Mouse (Mus musculus): Measurements from ENCODE around the gene Celf1. TPM values are rescaled to one million over a fixed set of nuclear protein-coding genes. Genes with fewer than 3 reads are reported as not detected.

The Celf1 gene
- polyA plus RNA-seq, 1 experiment, result 182 TPM

GRCm38 (mm10) chr2:90963304-90963703, 23.1 kb downstream of the Celf1 start:
- Histone ChIP-seq H3K27ac (ENCODE audit: insufficient read depth, low read length) (no peak overlapping the region), H3K4me3 (ENCODE audit: low read depth, low read length) (no peak overlapping the region), H3K4me1 (ENCODE audit: control insufficient read depth, insufficient read depth, low read length) (no peaks in the 10 kb centered on the region), H3K9me3 (replicated peaks; ENCODE audit: control insufficient read depth, insufficient read depth, low read length, poor library complexity, severe bottlenecking) (no peaks in the 10 kb centered on the region), H3K27me3 (ENCODE audit: control insufficient read depth, insufficient read depth, low read length, poor library complexity, severe bottlenecking) (no peaks in the 10 kb centered on the region), H3K36me3 (ENCODE audit: control insufficient read depth, insufficient read depth, low read length, poor library complexity, severe bottlenecking) (no peaks in the 10 kb centered on the region; the same call in 1 of the 2 replicates), H3K9ac (ENCODE audit: low read depth, poor library complexity, severe bottlenecking) (no peak overlapping the region)
- TF ChIP-seq POLR2A (IDR thresholded peaks at IDR 0.05; ENCODE audit: insufficient read depth, low read length), result no peak
- no peak for TF ChIP-seq EP300 (IDR thresholded peaks at IDR 0.05; ENCODE audit: insufficient read depth, low read depth, low read length)
- TF ChIP-seq CTCF (IDR thresholded peaks at IDR 0.05; ENCODE audit: low read depth, low read length), result no peak

DNA sequence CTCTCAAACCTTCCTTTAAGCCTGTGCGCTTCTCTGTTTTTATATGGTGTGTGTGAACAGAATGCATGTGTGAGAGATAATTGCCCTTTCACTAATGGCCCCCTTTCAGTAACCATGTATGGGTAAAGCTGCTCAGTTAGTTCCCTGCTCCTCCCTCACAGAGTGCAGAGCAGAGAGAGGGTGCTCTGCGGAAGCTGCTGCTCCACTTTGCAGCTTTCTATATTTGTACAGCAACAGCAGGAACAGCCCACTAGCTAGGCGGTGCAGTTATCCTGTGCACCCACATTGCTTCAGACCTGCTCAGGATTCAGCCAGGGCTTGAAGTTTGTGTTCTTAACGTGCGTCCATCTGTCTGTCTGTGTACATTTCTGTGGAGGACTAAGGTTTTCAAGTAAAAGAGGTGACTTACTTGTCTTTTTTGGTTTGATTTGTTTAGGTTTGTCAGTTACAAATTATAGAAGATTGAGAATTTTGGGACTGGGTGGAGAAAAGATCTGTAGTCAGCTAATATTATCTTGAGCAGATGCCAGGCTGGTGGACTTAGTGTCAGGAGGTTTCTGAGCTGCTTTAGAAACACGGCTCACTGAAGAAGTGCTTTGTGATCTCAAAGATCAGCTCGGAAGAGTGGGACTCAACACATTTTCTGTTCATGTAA, 24.8 kb downstream of the Celf1 start:
- no peaks in the 10 kb centered on the region; the same call in 1 of the 2 replicates for H3K36me3 ChIP-seq (ENCODE audit: control insufficient read depth, insufficient read depth, low read length, poor library complexity, severe bottlenecking)
- no peak overlapping the region for H3K27ac ChIP-seq (ENCODE audit: insufficient read depth, low read length)
- H3K4me1 ChIP-seq (ENCODE audit: control insufficient read depth, insufficient read depth, low read length), result no peaks in the 10 kb centered on the region
- no peak overlapping the region for H3K4me3 ChIP-seq (ENCODE audit: low read depth, low read length)
- no peaks in the 10 kb centered on the region for H3K9me3 ChIP-seq (replicated peaks; ENCODE audit: control insufficient read depth, insufficient read depth, low read length, poor library complexity, severe bottlenecking)
- TF ChIP-seq POLR2A (IDR thresholded peaks at IDR 0.05; ENCODE audit: insufficient read depth, low read length) (no peak), CTCF (IDR thresholded peaks at IDR 0.05; ENCODE audit: low read depth, low read length) (no peak), EP300 (IDR thresholded peaks at IDR 0.05; ENCODE audit: insufficient read depth, low read depth, low read length) (no peak)
- H3K27me3 ChIP-seq (ENCODE audit: control insufficient read depth, insufficient read depth, low read length, poor library complexity, severe bottlenecking), result no peaks in the 10 kb centered on the region
- no peak overlapping the region for H3K9ac ChIP-seq (ENCODE audit: low read depth, poor library complexity, severe bottlenecking)

DNA sequence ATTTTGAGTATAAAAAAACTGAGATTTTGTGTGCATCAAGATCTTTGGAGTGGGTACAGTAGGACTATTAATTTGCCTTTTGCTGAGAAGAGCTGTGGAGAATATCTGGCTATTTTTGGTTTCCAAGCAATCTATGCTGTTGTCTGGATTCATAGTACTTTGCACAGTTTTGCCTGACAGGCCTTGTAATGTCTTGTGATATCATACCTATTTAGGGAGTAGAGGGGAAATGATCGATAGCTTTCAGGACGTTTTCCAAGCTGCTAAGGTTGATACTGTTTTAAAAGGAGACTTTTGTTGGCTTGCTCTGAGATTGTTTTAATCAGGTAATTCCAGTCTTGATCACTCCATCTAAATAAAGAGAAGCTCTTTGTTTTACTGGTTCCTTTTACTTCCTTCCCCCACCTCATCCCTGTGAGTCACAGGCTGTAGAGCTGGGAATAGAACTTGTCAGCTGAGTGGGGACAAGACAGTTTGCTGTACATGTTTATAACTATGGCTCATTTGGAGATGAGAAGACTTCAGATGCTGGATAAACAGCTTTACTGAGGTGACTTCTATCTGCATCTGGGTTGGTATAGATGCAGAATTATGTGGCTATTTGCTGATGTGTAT, 25.4 kb downstream of the Celf1 start:
- TF ChIP-seq EP300 (IDR thresholded peaks at IDR 0.05; ENCODE audit: insufficient read depth, low read depth, low read length), result no peak
- Histone ChIP-seq H3K4me1 (ENCODE audit: control insufficient read depth, insufficient read depth, low read length) (no peaks in the 10 kb centered on the region), H3K36me3 (ENCODE audit: control insufficient read depth, insufficient read depth, low read length, poor library complexity, severe bottlenecking) (no peaks in the 10 kb centered on the region; the same call in 1 of the 2 replicates), H3K4me3 (ENCODE audit: low read depth, low read length) (no peak overlapping the region), H3K27me3 (ENCODE audit: control insufficient read depth, insufficient read depth, low read length, poor library complexity, severe bottlenecking) (no peaks in the 10 kb centered on the region), H3K9ac (ENCODE audit: low read depth, poor library complexity, severe bottlenecking) (no peak overlapping the region), H3K9me3 (replicated peaks; ENCODE audit: control insufficient read depth, insufficient read depth, low read length, poor library complexity, severe bottlenecking) (no peaks in the 10 kb centered on the region), H3K27ac (ENCODE audit: insufficient read depth, low read length) (no peak overlapping the region)

DNA sequence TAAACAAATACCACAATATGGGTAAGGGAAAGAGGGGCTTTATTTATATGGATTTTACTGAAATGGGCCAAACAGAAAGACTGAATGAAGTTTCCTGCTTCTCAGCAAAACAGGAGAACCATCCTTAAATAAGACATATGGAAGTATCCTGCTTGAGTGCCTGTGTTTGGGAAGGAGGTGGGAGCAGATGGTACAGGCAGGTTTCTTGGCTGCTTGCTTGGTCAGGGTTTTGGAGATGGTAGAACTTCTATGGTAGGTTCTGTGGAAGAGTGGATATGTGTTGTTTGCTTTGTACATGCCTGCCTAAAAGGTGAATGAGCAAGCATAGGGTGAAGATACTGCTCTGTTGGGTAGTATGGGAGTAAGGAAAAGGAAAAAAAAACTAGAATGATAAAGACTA, 30.4 kb downstream of the Celf1 start:
- Histone ChIP-seq H3K36me3 (ENCODE audit: control insufficient read depth, insufficient read depth, low read length, poor library complexity, severe bottlenecking) (peaks cover 2% of the 10 kb centered on the region; the same call in 1 of the 2 replicates), H3K9me3 (replicated peaks; ENCODE audit: control insufficient read depth, insufficient read depth, low read length, poor library complexity, severe bottlenecking) (no peaks in the 10 kb centered on the region), H3K27me3 (ENCODE audit: control insufficient read depth, insufficient read depth, low read length, poor library complexity, severe bottlenecking) (no peaks in the 10 kb centered on the region), H3K27ac (ENCODE audit: insufficient read depth, low read length) (no peak overlapping the region), H3K4me3 (ENCODE audit: low read depth, low read length) (no peak overlapping the region), H3K4me1 (ENCODE audit: control insufficient read depth, insufficient read depth, low read length) (peaks cover 1% of the 10 kb centered on the region), H3K9ac (ENCODE audit: low read depth, poor library complexity, severe bottlenecking) (no peak overlapping the region)
- TF ChIP-seq CTCF (IDR thresholded peaks at IDR 0.05; ENCODE audit: low read depth, low read length) (no peak), EP300 (IDR thresholded peaks at IDR 0.05; ENCODE audit: insufficient read depth, low read depth, low read length) (no peak), POLR2A (IDR thresholded peaks at IDR 0.05; ENCODE audit: insufficient read depth, low read length) (no peak)

DNA sequence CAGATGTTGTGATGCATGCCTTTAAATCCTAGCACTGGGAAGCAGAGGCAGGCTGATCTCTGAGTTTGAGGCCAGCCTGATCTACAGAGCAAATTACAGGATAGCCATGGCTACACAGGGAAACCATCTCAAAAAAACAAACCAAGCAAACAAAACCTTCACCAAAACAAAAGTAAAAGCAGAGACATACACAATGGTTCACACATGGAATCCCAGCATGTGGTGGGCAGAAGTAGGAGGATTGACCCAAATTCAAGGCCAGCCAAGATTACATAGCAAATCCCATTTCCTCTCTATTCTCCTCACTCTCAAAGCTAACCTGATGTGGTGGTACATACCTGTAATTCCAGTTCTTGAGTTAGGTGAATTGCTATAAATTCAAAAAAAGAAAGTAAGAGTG, 33.9 kb downstream of the Celf1 start:
- Histone ChIP-seq H3K4me1 (ENCODE audit: control insufficient read depth, insufficient read depth, low read length) (peaks cover 3% of the 10 kb centered on the region), H3K27me3 (ENCODE audit: control insufficient read depth, insufficient read depth, low read length, poor library complexity, severe bottlenecking) (no peaks in the 10 kb centered on the region), H3K9me3 (replicated peaks; ENCODE audit: control insufficient read depth, insufficient read depth, low read length, poor library complexity, severe bottlenecking) (no peaks in the 10 kb centered on the region), H3K36me3 (ENCODE audit: control insufficient read depth, insufficient read depth, low read length, poor library complexity, severe bottlenecking) (peaks cover 2% of the 10 kb centered on the region; the same call in 1 of the 2 replicates), H3K4me3 (ENCODE audit: low read depth, low read length) (no peak overlapping the region), H3K27ac (ENCODE audit: insufficient read depth, low read length) (no peak overlapping the region), H3K9ac (ENCODE audit: low read depth, poor library complexity, severe bottlenecking) (no peak overlapping the region)
- TF ChIP-seq POLR2A (IDR thresholded peaks at IDR 0.05; ENCODE audit: insufficient read depth, low read length), result no peak
- no peak for TF ChIP-seq CTCF (IDR thresholded peaks at IDR 0.05; ENCODE audit: low read depth, low read length)
- TF ChIP-seq EP300 (IDR thresholded peaks at IDR 0.05; ENCODE audit: insufficient read depth, low read depth, low read length), result no peak

DNA sequence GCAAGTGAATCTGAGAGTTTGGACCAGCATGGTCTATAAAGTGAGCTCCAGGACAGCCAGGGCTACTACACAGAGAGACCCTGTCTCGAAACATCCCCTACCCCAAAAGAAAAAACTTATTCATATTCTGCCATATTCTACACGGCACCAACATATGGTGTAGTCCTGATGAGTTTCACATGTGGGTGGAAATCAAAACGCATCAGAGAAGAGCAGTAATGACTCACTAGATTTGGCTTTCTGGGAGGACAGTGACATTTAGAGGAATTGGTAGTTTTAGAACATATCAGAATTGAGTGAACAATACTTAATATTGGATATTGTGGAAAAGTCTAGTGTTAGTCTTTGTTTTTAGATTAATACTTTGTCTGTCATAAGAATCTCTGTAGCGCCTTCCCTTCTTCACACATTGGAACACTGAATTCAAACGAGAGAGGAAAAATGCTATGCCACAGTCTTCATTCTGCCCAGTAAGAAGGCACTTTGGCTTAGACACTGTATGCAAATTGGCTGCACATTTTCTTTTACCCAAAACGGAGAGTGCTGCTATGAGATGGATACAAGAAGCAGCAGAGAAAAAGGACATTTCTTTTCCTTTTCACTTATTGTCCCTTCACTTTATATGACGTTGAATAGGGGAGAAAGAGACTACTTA, 35.1 kb downstream of the Celf1 start:
- no peak overlapping the region for H3K9ac ChIP-seq (ENCODE audit: low read depth, poor library complexity, severe bottlenecking)
- no peak overlapping the region for H3K27ac ChIP-seq (ENCODE audit: insufficient read depth, low read length)
- TF ChIP-seq EP300 (IDR thresholded peaks at IDR 0.05; ENCODE audit: insufficient read depth, low read depth, low read length), result no peak
- no peak for TF ChIP-seq CTCF (IDR thresholded peaks at IDR 0.05; ENCODE audit: low read depth, low read length)
- TF ChIP-seq POLR2A (IDR thresholded peaks at IDR 0.05; ENCODE audit: insufficient read depth, low read length), result no peak
- H3K27me3 ChIP-seq (ENCODE audit: control insufficient read depth, insufficient read depth, low read length, poor library complexity, severe bottlenecking), result no peaks in the 10 kb centered on the region
- H3K4me1 ChIP-seq (ENCODE audit: control insufficient read depth, insufficient read depth, low read length), result peaks cover 5% of the 10 kb centered on the region
- peaks cover 2% of the 10 kb centered on the region; the same call in 1 of the 2 replicates for H3K36me3 ChIP-seq (ENCODE audit: control insufficient read depth, insufficient read depth, low read length, poor library complexity, severe bottlenecking)
- no peaks in the 10 kb centered on the region for H3K9me3 ChIP-seq (replicated peaks; ENCODE audit: control insufficient read depth, insufficient read depth, low read length, poor library complexity, severe bottlenecking)
- no peak overlapping the region for H3K4me3 ChIP-seq (ENCODE audit: low read depth, low read length)
